Mouse (Mus musculus) spleen, adult 2 months (tissue): ENCODE results near the gene Camta1.

ENCODE experiments used
- CTCF ChIP-seq: fragments of 200-500 bp; IDR thresholded peaks from 2 replicates; pipeline ENCODE4 v1.5.1; 2011; ENCODE audit warnings: mild to moderate bottlenecking, inconsistent platforms; ENCODE audit not compliant: insufficient read depth, insufficient read length, insufficient replicate concordance; ENCODE audit errors: extremely low read depth
- POLR2A ChIP-seq: fragments of 200-500 bp; IDR thresholded peaks from 2 replicates; pipeline ENCODE4 v1.6.1; 2011; ENCODE audit warnings: low read depth, low read length, inconsistent platforms

DNA sequence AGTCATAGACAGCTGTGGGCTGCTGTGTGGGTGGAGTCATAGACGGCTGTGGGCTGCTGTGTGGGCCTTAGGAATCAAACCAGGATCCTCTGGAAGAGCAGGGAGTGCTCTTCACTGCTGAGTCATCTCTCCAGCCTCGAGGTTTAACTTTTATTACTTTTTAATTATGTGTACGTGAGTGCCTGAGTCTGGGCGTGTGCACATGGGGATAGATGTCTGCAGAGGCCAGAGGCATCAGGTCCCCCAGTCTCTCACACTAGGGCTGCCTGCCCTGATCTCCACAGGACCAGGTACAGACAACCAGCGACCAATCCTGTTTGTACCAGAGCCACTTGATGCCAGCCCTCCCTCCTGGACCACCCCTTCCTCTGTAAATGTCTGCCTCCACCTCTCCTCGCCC, 632.6 kb downstream of the Camta1 start:
- TF ChIP-seq POLR2A (no peak), CTCF (no peak)
